Mouse (Mus musculus) neural tube, embryonic 11.5 days (tissue): ENCODE data around the gene Retreg3. TPM values are rescaled to one million over a fixed set of nuclear protein-coding genes. Genes with fewer than 3 reads are reported as not detected.

Experiments
- ATAC-seq: fragments of 200-750 bp; cut with Nextera tagmentation; 2 replicates; pipeline ENCODE4 v1.8.0; 2017; ENCODE audit warnings: moderate number of reproducible peaks, mild to moderate bottlenecking, moderate TSS enrichment, moderate library complexity; ENCODE audit not compliant: insufficient read depth, low FRiP score, low TSS enrichment
- DNase-seq: peaks from one replicate; pipeline ENCODE4 v3.0.0-alpha.2; 2015; ENCODE audit warnings: low spot score
- H3K27ac ChIP-seq: fragments of 300-500 bp; sonication (generic); 2 replicates; pipeline ENCODE4 v1.5.1; 2014; ENCODE audit warnings: low read depth, mild to moderate bottlenecking, low read length
- H3K27me3 ChIP-seq: fragments of 300-500 bp; sonication (generic); 2 replicates; pipeline ENCODE4 v1.6.1; 2014; ENCODE audit warnings: mild to moderate bottlenecking, low read length, mixed read lengths; ENCODE audit not compliant: control insufficient read depth, insufficient read depth
- H3K36me3 ChIP-seq: fragments of 300-500 bp; sonication (generic); 2 replicates; pipeline ENCODE4 v1.6.1; 2014; ENCODE audit warnings: mild to moderate bottlenecking, low read length, moderate library complexity, mixed read lengths; ENCODE audit not compliant: control insufficient read depth, insufficient read depth
- H3K4me1 ChIP-seq: fragments of 300-500 bp; sonication (generic); 2 replicates; pipeline ENCODE4 v1.6.1; 2014; ENCODE audit warnings: low read length, mixed read lengths; ENCODE audit not compliant: control insufficient read depth, insufficient read depth
- H3K4me2 ChIP-seq: fragments of 300-500 bp; sonication (generic); 2 replicates; pipeline ENCODE4 v1.6.1; 2014; ENCODE audit warnings: low read depth, mild to moderate bottlenecking, moderate library complexity
- H3K4me3 ChIP-seq: fragments of 300-500 bp; sonication (generic); 2 replicates; pipeline ENCODE4 v1.5.1; 2014; ENCODE audit warnings: low read depth, low read length
- H3K9ac ChIP-seq: fragments of 300-500 bp; sonication (generic); 2 replicates; pipeline ENCODE4 v1.6.1; 2014; ENCODE audit warnings: mild to moderate bottlenecking, low read length
- H3K9me3 ChIP-seq: fragments of 300-500 bp; sonication (generic); 2 replicates; pipeline ENCODE4 v1.6.1; 2016; ENCODE audit warnings: low read length; ENCODE audit not compliant: control insufficient read depth
- WGBS: fragments of 180-500 bp; shearing (Covaris S2); extraction: QIAGEN DNeasy Blood & Tissue Kit; methylation state at CpG from one replicate; pipeline ENCODE4 v1.1.7; 2014; 5-methylcytosine and 5-hydroxymethylcytosine counted together
- polyA plus RNA-seq: library from polyadenylated mRNA; unstranded; fragments of >200 nt; fragmentation: Nextera tagmentation; extraction: Ambion mirVana; gene quantifications from 2 replicates; pipeline ENCODE4 v1.2.1, GENCODE M21; 2014

The Retreg3 gene
- 14.3 and 14.4 TPM in 2 replicates for polyA plus RNA-seq

- under 1% methylated on average over 61 of the region's 61 CpGs for WGBS
- peak; percentile 100 for DNase-seq
- no peaks in the 10 kb centered on the region for H3K27me3 ChIP-seq
- peaks cover 5% of the 10 kb centered on the region for H3K36me3 ChIP-seq
- peak; percentile 92 for ATAC-seq
- H3K4me2 ChIP-seq, result peak within 1 kb of the TSS; percentile 96
- H3K27ac ChIP-seq, result peak within 1 kb of the TSS; percentile 88
- H3K4me3 ChIP-seq, result peak within 1 kb of the TSS; percentile 89
- peak within 1 kb of the TSS; percentile 91 for H3K9ac ChIP-seq
- no peaks in the 10 kb centered on the region for H3K9me3 ChIP-seq
- peaks cover 16% of the 10 kb centered on the region; the same call in 1 of the 2 replicates for H3K4me1 ChIP-seq
These were observed at the start of gene Retreg3, which contains the start of gene Tubg1 for GRCm38 (mm10) chr11:101119761-101120544. Gene Retreg3 (minus strand): TSS chr11:101119893. Gene Tubg1 (plus strand): TSS chr11:101119938.

GRCm38 (mm10) chr11:101168301-101168980 is 48.7 kb upstream of the Retreg3 start:
- 58% methylated on average over 18 of the region's 18 CpGs for WGBS
- peaks cover 77% of the 10 kb centered on the region for H3K27me3 ChIP-seq
- no peak overlapping the region for H3K9ac ChIP-seq
- DNase-seq (no peak), ATAC-seq (no peak)
- no peak overlapping the region for H3K4me2 ChIP-seq
- H3K4me1 ChIP-seq, result peaks cover 19% of the 10 kb centered on the region
- H3K27ac ChIP-seq, result no peak overlapping the region
- no peaks in the 10 kb centered on the region for H3K36me3 ChIP-seq
- no peaks in the 10 kb centered on the region for H3K9me3 ChIP-seq
- no peak overlapping the region for H3K4me3 ChIP-seq

GRCm38 (mm10) chr11:101167963-101168300 is 48.2 kb upstream of the Retreg3 start:
- Histone ChIP-seq H3K4me2 (no peak overlapping the region), H3K9ac (no peak overlapping the region), H3K4me1 (peaks cover 16% of the 10 kb centered on the region), H3K27ac (no peak overlapping the region), H3K36me3 (no peaks in the 10 kb centered on the region), H3K4me3 (no peak overlapping the region), H3K27me3 (peaks cover 77% of the 10 kb centered on the region), H3K9me3 (no peaks in the 10 kb centered on the region)
- DNase-seq, result no peak
- no peak for ATAC-seq
- 45% methylated on average over 8 of the region's 8 CpGs for WGBS

- DNase-seq, result no peak
- Histone ChIP-seq H3K4me2 (no peak overlapping the region), H3K9ac (no peak overlapping the region), H3K27ac (no peak overlapping the region), H3K27me3 (peaks cover 81% of the 10 kb centered on the region), H3K4me1 (peaks cover 15% of the 10 kb centered on the region), H3K36me3 (no peaks in the 10 kb centered on the region), H3K9me3 (no peaks in the 10 kb centered on the region), H3K4me3 (no peak overlapping the region)
- ATAC-seq, result no peak
- WGBS, result 33% methylated on average over 19 of the region's 19 CpGs
These were observed 47.7 kb upstream of the Retreg3 start for GRCm38 (mm10) chr11:101167211-101167962.

GRCm38 (mm10) chr11:101166357-101166756 is 46.7 kb upstream of the Retreg3 start:
- 37% methylated on average over 14 of the region's 14 CpGs for WGBS
- H3K4me2 ChIP-seq, result no peak overlapping the region

GRCm38 (mm10) chr11:101164677-101165580 is 45.2 kb upstream of the Retreg3 start:
- H3K36me3 ChIP-seq, result no peaks in the 10 kb centered on the region
- H3K9ac ChIP-seq, result no peak overlapping the region
- WGBS, result 7% methylated on average over 35 of the region's 35 CpGs
- peaks cover 10% of the 10 kb centered on the region for H3K4me1 ChIP-seq
- H3K4me2 ChIP-seq, result no peak overlapping the region
- H3K4me3 ChIP-seq, result no peak overlapping the region
- H3K27me3 ChIP-seq, result peaks cover 81% of the 10 kb centered on the region
- H3K9me3 ChIP-seq, result no peaks in the 10 kb centered on the region
- ATAC-seq (no peak), DNase-seq (no peak)
- no peak overlapping the region for H3K27ac ChIP-seq

More at GRCm38 (mm10) chr11:101166357-101166756, 46.7 kb upstream of the Retreg3 start:
- Histone ChIP-seq H3K27me3 (peaks cover 86% of the 10 kb centered on the region), H3K27ac (no peak overlapping the region), H3K9ac (no peak overlapping the region), H3K4me3 (no peak overlapping the region), H3K9me3 (no peaks in the 10 kb centered on the region), H3K4me1 (peaks cover 15% of the 10 kb centered on the region), H3K36me3 (no peaks in the 10 kb centered on the region)
- no peak for ATAC-seq
- no peak for DNase-seq

- WGBS, result 1% methylated on average over 21 of the region's 21 CpGs
- peak overlapping the region; percentile 8; the same call in 1 of the 2 replicates for H3K9ac ChIP-seq
- DNase-seq, result no peak
These were observed 44.6 kb upstream of the Retreg3 start for GRCm38 (mm10) chr11:101164351-101164665.

More at GRCm38 (mm10) chr11:101164351-101164665, 44.6 kb upstream of the Retreg3 start:
- Histone ChIP-seq H3K36me3 (no peaks in the 10 kb centered on the region), H3K9me3 (no peaks in the 10 kb centered on the region), H3K27me3 (peaks cover 75% of the 10 kb centered on the region), H3K4me3 (peak overlapping the region; percentile 20), H3K27ac (no peak overlapping the region), H3K4me1 (peaks cover 7% of the 10 kb centered on the region; the same call in 1 of the 2 replicates), H3K4me2 (peak overlapping the region; percentile 35)
- ATAC-seq, result no peak
